Mouse (Mus musculus): ENCODE data around the gene Padi1. TPM values are rescaled to one million over a fixed set of nuclear protein-coding genes. Genes with fewer than 3 reads are reported as not detected.

Gene Padi1
- total RNA-seq, 2 experiments from 2014 or later: 0.33 to 0.79 TPM

DNA sequence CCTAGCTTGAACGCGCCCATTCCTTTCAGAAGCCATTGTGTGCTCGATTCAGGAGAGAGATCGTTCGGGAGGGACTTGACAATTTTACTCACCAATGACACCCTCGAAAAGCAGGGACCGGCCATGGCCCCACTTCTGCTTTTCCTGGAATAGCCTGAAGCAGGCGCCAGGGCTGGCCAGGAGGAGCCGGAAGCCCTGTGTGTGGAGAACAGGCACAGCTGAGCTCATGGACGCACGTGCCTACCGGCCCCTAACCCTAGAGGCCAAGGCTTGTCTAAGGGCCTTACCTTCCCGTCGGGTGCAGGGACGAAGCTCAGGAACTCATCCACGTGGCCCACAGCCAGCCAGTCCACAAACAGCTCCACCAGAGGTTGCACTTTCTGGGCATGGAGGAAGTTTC lies 54.5 kb downstream of the Padi1 start:
- ATAC-seq (replicated peaks; ENCODE audit: low FRiP score, low TSS enrichment, poor library complexity, severe bottlenecking): no peak

DNA sequence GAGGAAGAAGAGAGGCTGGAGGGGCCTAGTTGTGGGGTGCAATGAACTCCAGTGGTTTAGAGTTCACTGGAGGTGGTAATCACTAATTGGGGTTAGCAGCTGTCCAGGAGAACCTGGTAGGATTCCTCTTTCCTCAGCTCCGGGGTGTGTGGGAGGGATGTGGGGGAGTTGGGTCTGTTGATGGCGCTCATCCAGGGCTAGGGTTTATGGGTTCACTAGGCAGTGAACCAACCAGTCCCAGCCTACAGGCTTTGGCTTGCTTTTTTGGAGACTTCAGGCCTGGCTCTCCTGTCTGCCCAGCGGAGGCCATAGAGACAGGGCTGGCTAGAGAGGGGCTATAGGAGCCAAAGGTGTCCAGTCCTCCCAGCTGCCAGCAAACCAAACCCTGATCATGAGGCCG lies 55.6 kb downstream of the Padi1 start:
- ATAC-seq (replicated peaks; ENCODE audit: low FRiP score, low TSS enrichment, poor library complexity, severe bottlenecking): no peak

DNA sequence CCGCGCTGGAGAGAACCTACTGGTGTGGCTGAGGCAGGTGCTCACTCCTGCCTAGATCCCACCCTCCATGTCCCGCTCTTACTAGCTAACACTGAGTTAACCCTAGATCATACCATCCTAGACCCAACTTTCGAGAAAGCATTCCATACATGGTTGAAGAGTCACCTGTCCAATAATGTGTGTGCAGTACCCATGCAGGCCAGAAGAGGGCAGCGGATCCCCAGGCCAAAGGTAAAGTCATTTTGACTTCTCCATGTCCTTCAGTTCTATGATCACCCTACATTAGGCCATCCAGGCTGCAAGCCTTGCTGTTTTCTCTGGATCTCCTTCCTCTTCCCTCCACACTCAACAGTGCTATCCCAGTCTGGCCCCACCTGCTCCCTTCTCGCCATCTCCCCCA lies 56.6 kb downstream of the Padi1 start:
- ATAC-seq (replicated peaks; ENCODE audit: low FRiP score, low TSS enrichment, poor library complexity, severe bottlenecking): peak; percentile 65

DNA sequence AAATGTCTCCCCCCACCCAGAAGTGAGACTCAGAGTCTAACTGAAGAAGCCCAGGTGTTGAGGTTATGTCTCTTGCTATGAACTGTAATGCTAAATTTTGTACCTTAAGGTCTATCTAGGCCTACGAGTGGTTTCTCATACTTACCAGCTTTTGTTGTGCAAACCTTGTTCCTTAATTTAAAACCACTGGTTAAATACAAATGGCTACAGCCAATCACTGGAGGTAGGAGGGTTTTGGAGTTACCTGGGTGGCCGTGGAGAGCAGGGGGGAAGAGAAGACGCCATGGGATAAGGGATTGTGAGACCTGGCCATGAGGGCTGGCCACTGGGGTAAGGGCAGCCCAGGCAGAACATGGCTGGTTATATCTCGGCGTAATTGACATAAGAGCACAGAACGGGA lies 57.3 kb downstream of the Padi1 start:
- ATAC-seq (replicated peaks; ENCODE audit: low FRiP score, low TSS enrichment, poor library complexity, severe bottlenecking): no peak

DNA sequence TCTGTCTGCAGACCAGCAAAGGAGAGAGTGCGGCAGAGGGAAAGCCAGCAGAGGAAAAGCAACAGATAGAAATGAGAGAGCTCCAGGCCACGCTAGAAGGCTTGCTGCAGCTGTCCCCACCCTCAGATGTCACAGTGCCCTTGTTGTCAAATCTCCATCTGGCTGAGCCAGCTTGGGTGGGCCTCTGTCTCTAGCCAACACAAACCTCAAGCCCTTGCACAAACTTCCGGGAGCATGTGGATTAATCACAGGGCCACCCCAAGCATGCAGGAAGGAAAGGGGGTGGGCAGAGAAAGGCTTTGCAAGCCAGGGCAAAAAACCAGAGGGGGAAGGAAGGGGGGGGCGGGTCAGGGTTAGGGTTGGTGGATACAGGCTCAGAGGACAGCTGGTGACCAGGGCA lies 58.2 kb downstream of the Padi1 start:
- ATAC-seq (replicated peaks; ENCODE audit: low FRiP score, low TSS enrichment, poor library complexity, severe bottlenecking): no peak

DNA sequence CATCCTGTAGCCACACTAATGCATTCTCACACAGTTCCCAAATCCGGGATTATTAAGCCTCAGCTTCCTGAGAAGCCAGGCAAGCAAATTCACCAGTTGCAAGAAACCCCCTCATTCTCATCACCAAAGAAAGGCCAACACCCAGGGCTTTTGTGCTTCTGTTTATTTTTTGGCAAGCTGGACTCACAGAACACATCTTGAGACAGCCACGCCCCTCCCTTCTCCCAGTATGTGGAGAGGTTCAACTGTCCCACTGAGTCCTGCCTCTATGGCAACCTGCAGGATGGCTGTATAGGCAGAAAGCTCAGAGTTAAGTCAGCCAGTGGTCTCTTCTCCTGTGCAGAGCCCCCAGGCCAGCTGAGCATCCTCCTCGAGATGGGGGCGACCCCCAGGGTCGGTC lies 60.4 kb downstream of the Padi1 start:
- no peak for ATAC-seq (replicated peaks; ENCODE audit: low FRiP score, low TSS enrichment, poor library complexity, severe bottlenecking)

DNA sequence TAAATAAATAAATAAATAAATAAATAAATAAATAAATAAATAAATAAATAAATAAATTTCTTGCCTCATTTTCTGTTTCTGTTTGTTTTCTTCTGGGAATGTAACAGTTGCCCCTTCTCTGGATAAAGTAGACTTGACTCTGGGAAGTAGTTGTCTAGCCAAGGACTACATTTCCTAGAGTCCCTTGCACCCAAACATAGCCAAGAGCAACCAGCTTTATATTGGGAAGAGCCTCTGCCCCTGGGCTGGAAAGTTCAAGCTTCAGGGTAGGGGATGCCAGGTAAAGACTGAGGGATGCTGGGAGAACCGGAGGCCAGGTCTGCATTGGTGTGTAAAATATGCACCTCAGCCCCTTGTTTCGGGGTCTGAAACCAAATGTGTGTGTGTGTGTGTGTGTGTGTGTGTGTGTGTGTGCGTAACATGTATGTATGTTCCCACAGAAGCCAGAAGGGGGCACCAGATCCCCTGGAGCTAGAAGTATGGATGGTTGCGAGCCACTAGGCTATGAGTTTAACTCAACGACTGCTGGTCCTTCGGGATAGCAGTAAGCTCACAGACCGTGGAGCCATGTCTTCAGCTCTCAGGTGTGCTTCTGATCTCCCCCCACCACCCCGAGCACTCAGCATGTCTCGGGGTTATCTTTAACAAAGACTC lies 61.2 kb downstream of the Padi1 start:
- no peak for ATAC-seq (replicated peaks; ENCODE audit: low FRiP score, low TSS enrichment, poor library complexity, severe bottlenecking)

DNA sequence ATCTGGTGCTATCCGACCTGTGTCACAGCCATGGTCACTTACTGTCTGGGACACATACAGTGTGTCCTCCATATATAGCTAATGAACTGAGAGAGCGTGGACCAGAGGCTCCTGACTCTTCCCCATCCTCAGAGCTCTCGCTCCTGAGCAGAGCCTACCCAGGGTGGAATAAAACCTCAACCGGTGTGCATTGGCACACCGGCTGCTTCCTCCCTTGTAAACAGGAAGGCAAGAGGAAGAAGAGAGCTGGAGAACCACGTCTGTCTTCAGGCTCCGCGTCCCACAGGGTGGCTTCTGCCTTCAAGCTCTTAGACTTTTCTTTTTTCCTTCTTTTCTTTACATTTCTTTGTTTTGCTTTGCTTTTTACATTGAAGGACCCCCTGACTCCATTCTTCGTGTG lies 62.8 kb downstream of the Padi1 start:
- no peak for ATAC-seq (replicated peaks; ENCODE audit: low FRiP score, low TSS enrichment, poor library complexity, severe bottlenecking)

DNA sequence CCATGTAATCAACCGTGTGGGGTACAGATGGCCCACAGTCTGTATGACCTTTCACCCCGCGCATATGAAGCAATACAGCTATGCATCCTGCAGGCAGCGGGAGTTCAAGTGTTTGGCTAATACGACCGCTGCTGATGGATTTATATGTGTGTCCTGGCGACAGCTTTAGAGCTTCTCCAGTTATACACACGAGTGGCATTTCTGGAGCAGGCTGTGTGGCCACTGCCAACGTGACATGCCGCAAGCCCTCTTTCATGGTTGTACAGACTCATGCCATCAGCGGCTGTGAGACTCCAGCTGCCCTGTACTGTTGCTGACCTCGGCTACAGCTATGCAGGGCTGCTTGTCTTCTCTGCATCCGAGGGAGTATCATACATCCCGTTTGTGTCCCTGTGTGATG lies 65.1 kb downstream of the Padi1 start:
- no peak for ATAC-seq (replicated peaks; ENCODE audit: low FRiP score, low TSS enrichment, poor library complexity, severe bottlenecking)

DNA sequence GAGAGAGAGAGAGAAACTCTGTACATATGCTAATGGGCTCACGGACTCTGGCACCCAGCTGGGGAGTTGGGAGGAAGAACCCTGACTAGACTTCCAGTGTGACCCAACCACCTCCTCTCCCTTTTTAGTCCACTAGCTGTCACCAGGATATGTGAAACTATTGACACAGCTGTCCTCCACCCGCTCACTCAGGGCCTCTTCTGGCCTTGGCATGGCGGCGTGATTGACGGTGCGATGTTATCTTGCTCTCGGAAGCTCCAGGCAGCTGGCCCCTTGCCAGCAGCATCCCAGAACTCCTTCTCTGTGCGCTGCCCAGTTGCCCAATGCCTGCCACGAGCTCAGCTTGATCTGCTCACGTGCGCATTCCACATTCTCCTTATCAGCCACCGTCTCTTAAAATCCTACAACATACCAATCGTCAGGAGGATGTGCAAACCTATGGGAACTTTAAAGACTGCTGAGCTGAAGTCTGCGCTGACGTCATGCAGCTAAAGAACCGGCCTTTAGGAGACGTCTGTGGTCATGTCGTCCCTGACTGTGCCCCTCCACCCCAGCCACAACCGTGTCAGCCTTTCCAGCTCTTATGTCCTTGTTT lies 65.7 kb downstream of the Padi1 start:
- ATAC-seq (replicated peaks; ENCODE audit: low FRiP score, low TSS enrichment, poor library complexity, severe bottlenecking): no peak

DNA sequence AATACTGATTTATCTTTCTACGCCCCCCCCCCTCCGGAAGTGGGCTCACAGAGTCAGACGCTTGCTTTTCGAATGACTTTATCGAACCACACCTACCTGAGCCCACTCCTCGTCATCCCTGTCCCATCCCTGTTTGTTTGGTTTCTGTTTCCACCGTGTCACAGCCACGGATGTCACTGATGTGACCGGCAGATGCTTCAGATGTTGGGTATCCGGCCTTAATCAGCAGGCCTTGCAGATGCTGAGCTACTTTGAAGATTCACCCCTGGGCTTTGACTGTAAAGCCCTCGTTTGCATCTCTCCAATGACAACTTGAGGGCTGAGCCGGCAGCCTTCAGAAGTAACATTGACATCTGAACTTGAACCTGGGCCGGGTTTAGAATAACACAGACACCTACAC lies 69.0 kb downstream of the Padi1 start:
- ATAC-seq (replicated peaks; ENCODE audit: low FRiP score, low TSS enrichment, poor library complexity, severe bottlenecking): no peak

DNA sequence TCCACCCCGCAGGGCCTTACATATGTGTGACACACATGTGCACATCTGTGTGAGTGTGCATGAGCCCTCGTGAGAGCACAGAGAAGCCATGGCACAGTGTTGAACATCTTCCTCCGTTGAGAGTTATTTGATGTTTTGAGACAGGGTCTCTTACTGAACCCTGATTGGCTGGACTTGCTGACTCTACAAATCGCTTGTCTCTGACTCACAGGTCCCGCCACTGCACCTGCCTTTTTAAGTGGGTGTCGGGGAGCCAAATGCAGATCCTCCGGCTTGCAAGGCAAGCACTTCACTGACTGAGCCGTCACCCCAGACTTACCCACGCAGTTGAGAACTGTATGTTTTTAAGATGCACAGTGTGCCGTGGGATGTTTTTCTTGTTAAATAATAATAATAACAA lies 69.7 kb downstream of the Padi1 start:
- ATAC-seq (replicated peaks; ENCODE audit: low FRiP score, low TSS enrichment, poor library complexity, severe bottlenecking): no peak

DNA sequence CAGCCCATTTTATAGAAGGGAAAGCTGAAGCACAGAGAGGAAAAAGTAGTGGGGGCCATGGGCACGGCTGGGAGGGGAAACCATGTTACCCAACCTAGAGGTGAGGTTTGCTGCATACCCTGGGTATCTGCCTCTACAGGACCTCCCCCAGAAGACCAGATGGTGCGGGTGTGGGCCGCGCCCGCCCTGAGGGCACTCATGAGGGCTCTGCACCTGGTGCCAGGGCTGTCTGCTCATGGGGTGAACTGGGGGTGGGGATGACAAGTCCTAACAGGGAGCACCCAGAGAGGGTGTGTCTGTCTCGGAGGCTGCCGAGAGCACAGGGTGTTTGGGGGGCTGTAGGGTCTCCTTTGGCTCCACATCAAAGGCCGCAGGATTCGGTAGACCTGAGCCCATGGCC lies 70.7 kb downstream of the Padi1 start:
- ATAC-seq (replicated peaks; ENCODE audit: low FRiP score, low TSS enrichment, poor library complexity, severe bottlenecking): no peak

DNA sequence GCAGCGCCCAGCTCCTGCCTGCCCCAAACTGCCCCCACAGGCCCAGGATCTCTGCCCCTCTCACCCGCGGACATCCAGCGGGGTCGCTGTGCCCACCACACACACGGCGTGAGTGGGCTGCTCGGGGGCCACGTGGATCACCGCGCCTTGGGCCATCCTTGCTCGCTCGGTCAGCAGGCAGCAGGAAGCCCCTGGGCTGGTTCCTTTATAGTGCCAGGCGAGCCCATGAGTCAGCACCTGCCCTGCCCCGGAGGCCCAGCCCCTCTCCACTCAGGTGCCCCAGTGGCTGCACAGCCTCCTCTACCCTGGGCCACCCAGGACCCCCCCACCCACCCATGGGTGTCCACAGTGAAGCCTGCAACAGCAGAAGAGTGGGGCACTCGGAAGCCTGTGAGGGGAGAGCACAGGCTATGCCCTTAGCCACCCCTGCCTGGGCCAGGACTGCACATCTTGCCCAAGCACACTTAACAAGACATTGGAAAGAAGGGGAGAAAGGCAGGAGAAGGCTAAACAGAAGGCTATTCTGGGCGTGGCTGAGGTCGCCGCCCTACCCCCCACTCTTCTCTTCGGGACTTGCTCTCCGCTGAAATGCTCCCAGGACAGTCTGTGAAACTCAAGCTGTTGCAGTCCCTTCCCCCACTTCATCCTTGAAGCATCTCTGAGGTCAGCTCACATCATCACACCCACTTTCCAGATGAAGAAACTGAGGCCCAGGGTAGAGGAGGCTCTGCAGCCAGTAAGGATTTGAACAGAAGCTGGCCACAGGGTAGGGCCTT lies 71.4 kb downstream of the Padi1 start, which contains the start of gene Padi4:
Gene Padi4, minus strand, starts transcription at position 212 of the 776 bp plus-strand sequence.
- ATAC-seq (replicated peaks; ENCODE audit: low FRiP score, low TSS enrichment, poor library complexity, severe bottlenecking): no peak

DNA sequence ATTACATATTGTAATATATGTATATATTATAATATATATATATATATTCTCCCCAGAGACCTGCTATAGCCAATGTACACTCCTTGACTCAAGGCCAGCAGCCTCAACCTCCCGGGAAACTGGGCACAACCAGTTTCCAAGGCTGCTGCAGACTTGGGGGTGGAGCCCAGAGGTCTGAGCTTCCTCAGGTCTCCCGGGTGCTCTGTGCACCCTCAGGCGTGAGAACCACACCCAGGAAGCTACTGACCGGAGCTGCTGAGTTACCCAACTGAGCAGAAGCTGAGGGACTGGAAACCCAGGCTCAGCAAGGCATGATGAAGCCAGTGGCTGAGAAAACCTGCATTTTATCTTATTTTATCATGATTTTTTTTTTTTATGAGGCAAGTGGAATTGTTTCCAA lies 74.5 kb downstream of the Padi1 start:
- ATAC-seq (replicated peaks; ENCODE audit: low FRiP score, low TSS enrichment, poor library complexity, severe bottlenecking): no peak

DNA sequence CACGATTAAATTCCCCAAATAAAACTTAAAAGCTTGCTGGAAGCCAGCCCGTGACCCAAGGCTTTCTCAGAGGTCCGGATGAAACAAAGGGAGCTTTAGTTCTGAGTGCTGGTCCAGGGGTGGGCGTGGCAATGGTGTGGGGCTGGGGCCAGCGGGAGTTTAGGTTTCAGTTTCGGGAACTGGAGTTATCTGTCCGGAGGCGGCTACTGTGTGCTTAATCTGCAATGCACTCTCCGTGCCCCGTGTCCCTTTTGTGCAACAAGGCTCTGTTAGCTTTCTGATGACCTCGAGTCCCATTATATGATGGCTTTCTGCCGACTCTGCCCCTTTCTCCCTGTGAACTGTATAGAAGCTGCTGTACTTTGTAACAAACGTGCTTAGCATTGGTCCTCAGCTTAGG lies 75.1 kb downstream of the Padi1 start:
- no peak for ATAC-seq (replicated peaks; ENCODE audit: low FRiP score, low TSS enrichment, poor library complexity, severe bottlenecking)

DNA sequence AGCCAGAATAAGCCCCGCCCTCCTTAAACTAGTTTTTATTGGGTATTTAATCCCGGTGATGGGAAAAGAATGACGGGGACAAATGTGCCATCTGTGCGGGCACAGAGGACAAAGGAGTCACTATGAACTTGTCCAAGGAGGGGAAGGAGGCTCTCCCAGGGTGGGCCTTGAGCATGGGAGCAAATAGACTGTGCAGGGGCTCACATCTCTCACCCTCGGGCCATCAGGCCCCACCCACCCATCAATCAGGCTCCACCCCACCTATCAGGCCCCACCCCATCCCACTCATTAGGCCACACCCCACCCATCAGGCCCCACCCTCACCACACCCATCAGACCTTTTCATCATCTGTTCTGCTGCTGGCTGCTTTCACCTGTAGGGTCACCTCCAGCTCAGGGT lies 76.6 kb downstream of the Padi1 start:
- no peak for ATAC-seq (replicated peaks; ENCODE audit: low FRiP score, low TSS enrichment, poor library complexity, severe bottlenecking)

DNA sequence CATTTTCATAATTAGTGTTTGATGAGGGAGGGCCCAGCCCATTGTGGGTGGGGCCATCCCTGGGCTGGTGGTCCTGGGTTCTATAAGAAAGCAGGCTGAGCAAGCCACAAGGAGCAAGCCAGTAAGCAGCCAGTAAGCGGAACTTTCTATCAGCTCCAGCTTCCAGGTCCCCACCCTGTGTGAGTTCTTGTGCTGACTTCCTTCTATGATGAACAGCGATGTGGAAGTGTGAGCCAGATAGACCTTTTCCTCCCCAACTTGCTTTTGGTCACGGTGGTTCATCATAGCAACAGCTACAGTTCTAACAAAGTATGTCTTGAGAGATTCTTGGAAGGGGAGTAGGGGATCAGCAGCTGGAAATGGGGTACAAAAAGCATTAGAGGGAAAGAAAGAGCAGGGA lies 79.6 kb downstream of the Padi1 start:
- ATAC-seq (replicated peaks; ENCODE audit: low FRiP score, low TSS enrichment, poor library complexity, severe bottlenecking): no peak

DNA sequence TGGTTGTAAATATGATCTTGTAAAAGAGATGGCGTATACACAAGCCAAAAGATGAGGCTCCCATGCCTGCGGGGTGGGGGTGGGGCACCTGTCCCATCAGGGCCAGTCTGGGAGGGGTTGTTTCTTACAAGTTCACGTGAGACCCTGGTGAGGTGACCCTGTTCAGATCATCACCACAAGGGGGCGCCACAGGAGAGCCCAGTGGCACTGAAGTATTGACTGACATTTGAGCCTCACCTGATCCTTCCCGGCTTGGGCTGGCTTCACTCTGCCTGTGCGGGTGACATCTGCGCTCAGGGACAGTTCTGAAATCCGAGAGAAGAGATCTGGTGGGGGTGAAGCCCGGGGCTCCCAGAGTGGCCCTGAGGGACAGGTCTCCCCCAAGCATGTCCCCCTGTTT lies 82.4 kb downstream of the Padi1 start:
- peak; percentile 63 for ATAC-seq (replicated peaks; ENCODE audit: low FRiP score, low TSS enrichment, poor library complexity, severe bottlenecking)
